In genomic region chr3:94648755-94649590, GRCm38 (mm10) we compare ENCODE assay signal across 8 mouse cellular contexts. TPM values are rescaled to one million over a fixed set of nuclear protein-coding genes. Genes with fewer than 3 reads are reported as not detected.
A peak's percentile ranks its signal among the peaks of the same experiment; 100 is the strongest.
DNase-seq lines count a peak whose midpoint lies in the region; ATAC-seq and TF ChIP-seq lines count a peak whose summit lies in the region.
"Had no signal": no experiment of that assay in that cellular context is flagged by ENCODE, and none has a peak within 500 bp of the region (broad histone marks: within the 10 kb centered on the region; RNA-seq: fewer than 3 reads in every experiment).

No protein-coding gene starts in this region.

- H3K36me3 ChIP-seq in midbrain, embryonic 11.5 days (ENCODE audit: control insufficient read depth, insufficient read depth, low read length) = no peaks in the 10 kb centered on the region
- H3K36me3 ChIP-seq in midbrain, embryonic 15.5 days (replicated peaks) = no peaks in the 10 kb centered on the region
- no peaks in the 10 kb centered on the region for H3K36me3 ChIP-seq in limb, embryonic 10.5 days
- H3K36me3 ChIP-seq in thymus, adult 2 months (ENCODE audit: control insufficient read depth, insufficient read depth, low read length) = no peaks in the 10 kb centered on the region
- H3K36me3 ChIP-seq: neural tube, embryonic 12.5 days had no signal

- no peak overlapping the region for H3K27ac ChIP-seq in midbrain, embryonic 11.5 days (ENCODE audit: low read depth, low read length)
- no peak overlapping the region for H3K27ac ChIP-seq in midbrain, embryonic 15.5 days
- H3K27ac ChIP-seq in limb, embryonic 10.5 days = peak overlapping the region; percentile 61
- no peak overlapping the region for H3K27ac ChIP-seq in thymus, adult 2 months (ENCODE audit: control insufficient read depth, insufficient read depth, low read length)
- H3K27ac ChIP-seq: neural tube, embryonic 12.5 days had no signal

- peak; percentile 75; the same call in 1 of the 2 replicates for ATAC-seq in midbrain, embryonic 11.5 days (ENCODE audit: low FRiP score)
- ATAC-seq in midbrain, embryonic 15.5 days (replicated peaks) = no peak

- no peak for TF ChIP-seq POLR2A in thymus, adult 2 months (IDR thresholded peaks at IDR 0.05; ENCODE audit: control insufficient read depth, extremely low read depth, insufficient read depth, low read length, poor library complexity)

- H3K27me3 ChIP-seq in midbrain, embryonic 11.5 days (ENCODE audit: control insufficient read depth, insufficient read depth, low read length) = no peaks in the 10 kb centered on the region
- no peaks in the 10 kb centered on the region for H3K27me3 ChIP-seq in midbrain, embryonic 15.5 days (replicated peaks)
- no peaks in the 10 kb centered on the region; the same call in 1 of the 2 replicates for H3K27me3 ChIP-seq in limb, embryonic 10.5 days (ENCODE audit: low read depth, poor library complexity, severe bottlenecking)
- no peaks in the 10 kb centered on the region for H3K27me3 ChIP-seq in thymus, adult 2 months (ENCODE audit: control insufficient read depth, insufficient read depth, low read length)
- H3K27me3 ChIP-seq: neural tube, embryonic 12.5 days had no signal

- DNase-seq in midbrain, embryonic 11.5 days (ENCODE audit: low spot score, missing footprints) = no peak
- DNase-seq in embryo, embryonic 10 days (ENCODE audit: low spot score) = peak; percentile 52
- peak; percentile 39 for DNase-seq in limb, embryonic 10.5 days (ENCODE audit: low spot score)
- DNase-seq in mesoderm, embryonic 11.5 days (ENCODE audit: low read depth, low spot score) = peak; percentile 5
- DNase-seq in thymus, adult 18-20 months = no peak
- no peak for DNase-seq in thymus, adult 2 months

- H3K4me2 ChIP-seq in midbrain, embryonic 11.5 days = no peak overlapping the region
- H3K4me2 ChIP-seq in midbrain, embryonic 15.5 days = no peak overlapping the region
- H3K4me2 ChIP-seq: neural tube, embryonic 12.5 days had no signal

- no peak overlapping the region for H3K9ac ChIP-seq in midbrain, embryonic 11.5 days (ENCODE audit: low read length)
- H3K9ac ChIP-seq in midbrain, embryonic 15.5 days = no peak overlapping the region
- H3K9ac ChIP-seq: neural tube, embryonic 12.5 days had no signal

- H3K4me1 ChIP-seq in midbrain, embryonic 11.5 days (ENCODE audit: control insufficient read depth, insufficient read depth, low read length) = no peaks in the 10 kb centered on the region; the same call in 1 of the 2 replicates
- 0 out of 2 replicates have a peak, but pooled peaks cover 4% of the 10 kb centered on the region for H3K4me1 ChIP-seq in midbrain, embryonic 15.5 days
- H3K4me1 ChIP-seq in limb, embryonic 10.5 days = peaks cover 20% of the 10 kb centered on the region
- 0 out of 2 replicates have a peak, but pooled peaks cover 2% of the 10 kb centered on the region for H3K4me1 ChIP-seq in thymus, adult 2 months (replicated peaks; ENCODE audit: control insufficient read depth, insufficient read depth, low read length)

- H3K4me3 ChIP-seq in midbrain, embryonic 11.5 days (ENCODE audit: low read depth, low read length) = no peak overlapping the region
- H3K4me3 ChIP-seq in midbrain, embryonic 15.5 days = no peak overlapping the region
- no peak overlapping the region for H3K4me3 ChIP-seq in limb, embryonic 10.5 days
- H3K4me3 ChIP-seq in thymus, adult 2 months (ENCODE audit: control insufficient read depth, insufficient read depth, low read length) = no peak overlapping the region
- H3K4me3 ChIP-seq: neural tube, embryonic 12.5 days had no signal

- H3K9me3 ChIP-seq in midbrain, embryonic 11.5 days (ENCODE audit: control insufficient read depth, low read length) = no peaks in the 10 kb centered on the region
- H3K9me3 ChIP-seq in midbrain, embryonic 15.5 days = no peaks in the 10 kb centered on the region
- no peaks in the 10 kb centered on the region for H3K9me3 ChIP-seq in limb, embryonic 10.5 days (replicated peaks)
- H3K9me3 ChIP-seq: neural tube, embryonic 12.5 days had no signal

- 44% methylated on average over 6 of the region's 6 CpGs for WGBS in midbrain, embryonic 11.5 days
- 34% methylated on average over 6 of the region's 6 CpGs for WGBS in midbrain, embryonic 15.5 days
- 32% methylated on average over 6 of the region's 6 CpGs for WGBS in limb, embryonic 10.5 days
- WGBS in thymus, adult 2 months = 86% methylated on average over 6 of the region's 6 CpGs

- no peak for TF ChIP-seq CTCF in thymus, adult 2 months (IDR thresholded peaks at IDR 0.05; ENCODE audit: borderline replicate concordance, control insufficient read depth, extremely low read depth, insufficient read depth, low read length, poor library complexity)

RNA-seq across cellular contexts. Expression of gene Gm10972, which starts 6.1 kb away (rescaled TPM):
- not detected in 2 replicates for polyA plus RNA-seq in midbrain, embryonic 11.5 days (2014; fragmentation: Nextera tagmentation; extraction: Ambion mirVana)
- polyA plus RNA-seq in midbrain, embryonic 15.5 days (2015; fragmentation: Nextera tagmentation; extraction: Ambion mirVana) = not detected in 2 replicates
- polyA plus RNA-seq in limb, embryonic 10.5 days (2016; fragmentation: Nextera tagmentation; extraction: Ambion mirVana) = not detected in 2 replicates
- not detected in 2 replicates for polyA plus RNA-seq in thymus, adult 2 months (2012; rRNA removed)
- polyA plus RNA-seq: neural tube, embryonic 12.5 days had no signal

RNA-seq across cellular contexts. Expression of gene Tuft1, which starts 9.7 kb away (rescaled TPM):
- 4.2 and 4.5 TPM in 2 replicates for polyA plus RNA-seq in midbrain, embryonic 11.5 days (2014; fragmentation: Nextera tagmentation; extraction: Ambion mirVana)
- polyA plus RNA-seq in midbrain, embryonic 15.5 days (2015; fragmentation: Nextera tagmentation; extraction: Ambion mirVana) = 4.9 and 5.8 TPM in 2 replicates
- 4.1 and 4.5 TPM in 2 replicates for polyA plus RNA-seq in limb, embryonic 10.5 days (2016; fragmentation: Nextera tagmentation; extraction: Ambion mirVana)
- polyA plus RNA-seq in thymus, adult 2 months (2012; rRNA removed) = 6.4 and 10.1 TPM in 2 replicates

RNA-seq across cellular contexts. Expression of gene Selenbp2, which starts 44.4 kb away (rescaled TPM):
- polyA plus RNA-seq in midbrain, embryonic 11.5 days (2014; fragmentation: Nextera tagmentation; extraction: Ambion mirVana) = not detected in 2 replicates
- 0.32 and 0.49 TPM in 2 replicates for polyA plus RNA-seq in midbrain, embryonic 15.5 days (2015; fragmentation: Nextera tagmentation; extraction: Ambion mirVana)
- polyA plus RNA-seq in limb, embryonic 10.5 days (2016; fragmentation: Nextera tagmentation; extraction: Ambion mirVana) = 0.60 TPM in 1 of 2 replicates, not detected in the other
- polyA plus RNA-seq in thymus, adult 2 months (2012; rRNA removed) = 0.40 and 1.1 TPM in 2 replicates
- polyA plus RNA-seq: neural tube, embryonic 12.5 days had no signal

Comparison
In these comparisons a context has a peak if more than half of its experiments do, and no peak if none do; other contexts are left out.
1. DNase-seq: peak in embryo, embryonic 10 days (single experiment), limb, embryonic 10.5 days (single experiment) and mesoderm, embryonic 11.5 days (single experiment); none in midbrain, embryonic 11.5 days (single experiment), thymus, adult 18-20 months (0 of 2) and thymus, adult 2 months (single experiment).